Mouse (Mus musculus) intestine, embryonic 14.5 days (tissue): ENCODE measurements around the gene Rcc1l. TPM values are rescaled to one million over a fixed set of nuclear protein-coding genes. Genes with fewer than 3 reads are reported as not detected.
A peak's percentile ranks its signal among the peaks of the same experiment; 100 is the strongest.

Experiments used
- ATAC-seq: fragments of 200-750 bp; cut with Nextera tagmentation; replicated peaks from 2 replicates; pipeline ENCODE4 v1.8.0; 2017; ENCODE audit warnings: low read depth, moderate number of reproducible peaks, moderate TSS enrichment, moderate library complexity; ENCODE audit not compliant: low FRiP score, low TSS enrichment
- DNase-seq: peaks from one replicate; pipeline ENCODE4 v3.0.0-alpha.2; 2018; ENCODE audit warnings: low spot score
- H3K27ac ChIP-seq: fragments of 300-500 bp; sonication (generic); 2 replicates; pipeline ENCODE4 v1.5.1; 2014; ENCODE audit warnings: low read depth, mild to moderate bottlenecking, control low read depth
- H3K27me3 ChIP-seq: fragments of 300-500 bp; sonication (generic); replicated peaks from 2 replicates; pipeline ENCODE4 v1.6.1; 2014; ENCODE audit warnings: low read length, control low read depth; ENCODE audit not compliant: control insufficient read depth, insufficient read depth
- H3K36me3 ChIP-seq: fragments of 300-500 bp; sonication (generic); 2 replicates; pipeline ENCODE4 v1.6.1; 2014; ENCODE audit warnings: low read length, control low read depth; ENCODE audit not compliant: control insufficient read depth, insufficient read depth
- H3K4me1 ChIP-seq: fragments of 300-500 bp; sonication (generic); replicated peaks from 2 replicates; pipeline ENCODE4 v1.6.1; 2014; ENCODE audit warnings: low read length, control low read depth, mixed read lengths; ENCODE audit not compliant: control insufficient read depth, insufficient read depth
- H3K4me2 ChIP-seq: fragments of 300-500 bp; sonication (generic); 2 replicates; pipeline ENCODE4 v1.6.1; 2014; ENCODE audit warnings: low read length
- H3K4me3 ChIP-seq: fragments of 300-500 bp; sonication (generic); 2 replicates; pipeline ENCODE4 v1.5.1; 2014; ENCODE audit warnings: low read depth, low read length, control low read depth, mixed read lengths
- H3K9ac ChIP-seq: fragments of 300-500 bp; sonication (generic); 2 replicates; pipeline ENCODE4 v1.6.1; 2014; ENCODE audit warnings: mild to moderate bottlenecking, low read length
- H3K9me3 ChIP-seq: fragments of 300-500 bp; sonication (generic); 2 replicates; pipeline ENCODE4 v1.6.1; 2016; ENCODE audit warnings: low read length, control low read depth; ENCODE audit not compliant: control insufficient read depth
- WGBS: fragments of 180-500 bp; shearing (Covaris S2); extraction: QIAGEN DNeasy Blood & Tissue Kit; methylation state at CpG from one replicate; pipeline ENCODE4 v1.1.7; 2014; 5-methylcytosine and 5-hydroxymethylcytosine counted together
- polyA plus RNA-seq: library from polyadenylated mRNA; unstranded; fragments of >200 nt; fragmentation: Nextera tagmentation; extraction: Ambion mirVana; gene quantifications from 2 replicates; pipeline ENCODE4 v1.2.1, GENCODE M21; 2014

Gene Rcc1l
- polyA plus RNA-seq, 1 experiment from 2014 or later = 32.5 TPM

DNA sequence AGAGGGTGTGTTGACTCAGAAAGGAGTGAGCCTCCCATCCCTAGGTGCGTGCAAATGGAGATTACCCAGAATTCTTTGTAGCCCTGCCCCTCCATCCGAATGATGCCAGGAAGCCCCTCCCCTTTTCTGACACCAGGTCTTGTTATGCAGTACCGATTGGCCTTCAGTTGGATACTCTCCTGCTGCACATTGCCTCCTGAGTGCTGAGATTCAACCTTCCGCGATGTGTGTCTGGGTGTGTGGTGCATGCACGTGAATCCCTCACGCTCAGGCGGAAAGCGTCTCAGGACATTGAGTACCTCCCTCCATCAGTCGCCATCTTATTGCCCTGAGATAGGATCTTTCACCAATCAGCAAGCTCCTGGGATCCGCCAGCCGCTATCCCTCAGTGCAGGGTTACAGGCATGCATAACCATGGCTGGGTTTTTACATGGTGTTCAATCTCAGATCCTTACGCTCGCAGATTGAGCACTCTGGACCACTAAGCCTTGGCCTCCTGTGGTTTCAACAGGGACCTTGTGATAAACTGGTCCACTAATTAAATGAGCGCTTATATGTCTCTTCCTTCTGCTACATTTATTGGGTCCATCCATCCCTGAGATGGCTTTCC, 57.7 kb downstream of the Rcc1l start:
- H3K9me3 ChIP-seq = no peaks in the 10 kb centered on the region
- DNase-seq (no peak), ATAC-seq (peak; percentile 51; the same call in 1 of the 2 replicates)
- H3K27ac ChIP-seq = no peak overlapping the region
- no peak overlapping the region for H3K4me3 ChIP-seq
- no peak overlapping the region for H3K4me2 ChIP-seq
- no peaks in the 10 kb centered on the region for H3K4me1 ChIP-seq
- no peak overlapping the region for H3K9ac ChIP-seq
- no peaks in the 10 kb centered on the region for H3K27me3 ChIP-seq
- WGBS = 82% methylated on average over 15 of the region's 15 CpGs
- H3K36me3 ChIP-seq = no peaks in the 10 kb centered on the region

GRCm38 (mm10) chr5:134115639-134116259, 60.8 kb downstream of the Rcc1l start:
- Histone ChIP-seq H3K36me3 (no peaks in the 10 kb centered on the region; the same call in 1 of the 2 replicates), H3K27ac (no peak overlapping the region), H3K9ac (no peak overlapping the region), H3K27me3 (no peaks in the 10 kb centered on the region), H3K9me3 (0 out of 2 replicates have a peak, but pooled peaks cover 2% of the 10 kb centered on the region), H3K4me1 (no peaks in the 10 kb centered on the region), H3K4me3 (no peak overlapping the region), H3K4me2 (no peak overlapping the region)
- ATAC-seq = no peak
- WGBS = 87% methylated on average over 7 of the region's 7 CpGs
- no peak for DNase-seq

- Histone ChIP-seq H3K27ac (no peak overlapping the region), H3K36me3 (no peaks in the 10 kb centered on the region; the same call in 1 of the 2 replicates), H3K9me3 (0 out of 2 replicates have a peak, but pooled peaks cover 2% of the 10 kb centered on the region), H3K4me1 (no peaks in the 10 kb centered on the region), H3K4me2 (no peak overlapping the region), H3K9ac (no peak overlapping the region), H3K27me3 (no peaks in the 10 kb centered on the region), H3K4me3 (no peak overlapping the region)
- WGBS = 76% methylated on average over 5 of the region's 5 CpGs
- ATAC-seq (no peak), DNase-seq (no peak)
Observed at GRCm38 (mm10) chr5:134114981-134115380, 61.6 kb downstream of the Rcc1l start.

DNA sequence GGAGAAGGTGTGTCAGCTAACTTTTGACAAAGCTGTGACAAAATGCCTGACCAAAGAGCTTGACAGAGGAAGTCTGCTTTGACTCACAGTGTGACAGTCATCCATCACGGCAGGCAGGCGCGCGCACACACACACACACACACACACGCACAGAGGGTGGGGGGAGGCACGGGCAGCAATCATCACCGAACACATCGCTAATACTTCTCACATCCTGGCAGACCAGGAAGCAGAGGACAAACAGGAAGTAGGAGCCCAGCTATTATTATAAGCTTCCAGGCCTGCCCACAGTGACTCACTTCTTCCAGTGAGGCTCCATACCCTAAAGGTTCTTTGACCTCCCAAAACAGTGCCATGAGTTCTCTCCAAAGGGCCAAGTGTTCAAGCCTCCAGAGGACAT, 70.7 kb downstream of the Rcc1l start:
- no peak for ATAC-seq
- no peak overlapping the region for H3K4me3 ChIP-seq
- no peak overlapping the region for H3K9ac ChIP-seq
- no peaks in the 10 kb centered on the region for H3K27me3 ChIP-seq
- no peak for DNase-seq
- H3K4me2 ChIP-seq = no peak overlapping the region
- H3K36me3 ChIP-seq = no peaks in the 10 kb centered on the region; the same call in 1 of the 2 replicates
- 0 out of 2 replicates have a peak, but pooled peaks cover 4% of the 10 kb centered on the region for H3K4me1 ChIP-seq
- H3K27ac ChIP-seq = no peak overlapping the region
- no peaks in the 10 kb centered on the region for H3K9me3 ChIP-seq
- 68% methylated on average over 8 of the region's 8 CpGs for WGBS

DNA sequence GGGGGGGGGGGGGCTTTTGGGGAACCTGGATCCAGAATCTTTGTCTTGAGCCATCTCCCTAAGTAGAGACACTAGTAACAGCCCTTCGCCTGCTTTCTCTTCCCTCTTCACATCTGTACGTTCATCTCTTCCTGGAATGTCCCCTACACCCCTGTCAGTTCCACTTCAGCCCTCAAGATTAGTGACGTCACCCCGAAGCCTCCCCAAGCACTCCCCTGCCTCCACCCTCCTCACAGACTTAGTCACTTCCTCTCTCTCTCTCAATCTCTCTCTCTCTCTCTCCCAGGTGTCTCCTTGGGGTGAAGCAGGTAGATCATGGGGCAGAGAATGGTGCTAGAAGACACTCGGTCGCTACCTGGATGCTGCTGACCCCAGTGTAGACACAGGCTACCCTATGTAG, 73.9 kb downstream of the Rcc1l start:
- ATAC-seq (no peak), DNase-seq (no peak)
- no peaks in the 10 kb centered on the region for H3K9me3 ChIP-seq
- H3K4me1 ChIP-seq = peaks cover 15% of the 10 kb centered on the region; the same call in 1 of the 2 replicates
- H3K9ac ChIP-seq = no peak overlapping the region
- H3K4me3 ChIP-seq = no peak overlapping the region
- H3K27ac ChIP-seq = no peak overlapping the region
- H3K36me3 ChIP-seq = no peaks in the 10 kb centered on the region
- 59% methylated on average over 6 of the region's 6 CpGs for WGBS
- no peaks in the 10 kb centered on the region for H3K27me3 ChIP-seq
- H3K4me2 ChIP-seq = no peak overlapping the region

- Histone ChIP-seq H3K4me1 (peaks cover 15% of the 10 kb centered on the region; the same call in 1 of the 2 replicates), H3K4me3 (no peak overlapping the region), H3K36me3 (no peaks in the 10 kb centered on the region), H3K27ac (peak overlapping the region; percentile 59; the same call in 1 of the 2 replicates), H3K4me2 (peak overlapping the region; percentile 32; the same call in 1 of the 2 replicates), H3K9ac (no peak overlapping the region), H3K27me3 (no peaks in the 10 kb centered on the region), H3K9me3 (no peaks in the 10 kb centered on the region)
- WGBS = 28% methylated on average over 5 of the region's 5 CpGs
- DNase-seq (no peak), ATAC-seq (no peak)
Observed at GRCm38 (mm10) chr5:134101883-134102282, 74.7 kb downstream of the Rcc1l start.

GRCm38 (mm10) chr5:134101322-134101721, 75.3 kb downstream of the Rcc1l start:
- Histone ChIP-seq H3K27me3 (no peaks in the 10 kb centered on the region), H3K36me3 (no peaks in the 10 kb centered on the region), H3K4me1 (peaks cover 15% of the 10 kb centered on the region; the same call in 1 of the 2 replicates), H3K9ac (no peak overlapping the region), H3K4me3 (no peak overlapping the region), H3K9me3 (no peaks in the 10 kb centered on the region), H3K4me2 (peak overlapping the region; percentile 88), H3K27ac (peak overlapping the region; percentile 59; the same call in 1 of the 2 replicates)
- WGBS = 58% methylated on average over 5 of the region's 5 CpGs
- DNase-seq (no peak), ATAC-seq (0 out of 2 replicates have a peak, but pooled peaks have one; percentile 16)

- Histone ChIP-seq H3K4me1 (peaks cover 15% of the 10 kb centered on the region; the same call in 1 of the 2 replicates), H3K9ac (peak overlapping the region; percentile 63), H3K27ac (peak overlapping the region; percentile 65; the same call in 1 of the 2 replicates), H3K27me3 (no peaks in the 10 kb centered on the region), H3K4me2 (peak overlapping the region; percentile 88), H3K36me3 (no peaks in the 10 kb centered on the region), H3K4me3 (peak overlapping the region; percentile 71), H3K9me3 (no peaks in the 10 kb centered on the region)
- WGBS = 3% methylated on average over 17 of the region's 17 CpGs
- ATAC-seq (peak; percentile 3; the same call in 1 of the 2 replicates), DNase-seq (no peak)
Observed at GRCm38 (mm10) chr5:134100232-134100771, 76.3 kb downstream of the Rcc1l start.
